Mouse (Mus musculus) spleen, adult 2 months (tissue): ENCODE results near the gene Cd5. TPM values are rescaled to one million over a fixed set of nuclear protein-coding genes. Genes with fewer than 3 reads are reported as not detected.

Experiments
- DNase-seq, 2 experiments: peaks; one replicate each; pipeline versions ENCODE4 v3.0.0 to v3.0.0-alpha.2; 2012 to 2021; ENCODE audit warnings: low spot score in 2 of 2, low read depth in 1 of 2
- H3K27ac ChIP-seq: fragments of 200-500 bp; 2 replicates; pipeline ENCODE4 v1.5.1; 2012; ENCODE audit warnings: low read length, inconsistent platforms; ENCODE audit not compliant: insufficient read depth
- H3K27me3 ChIP-seq: fragments of 200-500 bp; 2 replicates; pipeline ENCODE4 v1.6.1; 2012; ENCODE audit warnings: mild to moderate bottlenecking, moderate library complexity, low read length, inconsistent platforms; ENCODE audit not compliant: control insufficient read depth, insufficient read depth
- H3K36me3 ChIP-seq: fragments of 200-500 bp; 2 replicates; pipeline ENCODE4 v1.6.1; 2012; ENCODE audit warnings: mild to moderate bottlenecking, low read length, inconsistent platforms; ENCODE audit not compliant: control insufficient read depth, insufficient read depth
- H3K4me1 ChIP-seq: fragments of 200-500 bp; 2 replicates; pipeline ENCODE4 v1.6.1; 2011; ENCODE audit warnings: inconsistent platforms; ENCODE audit not compliant: control insufficient read depth, insufficient read depth, insufficient read length
- H3K4me3 ChIP-seq: fragments of 200-500 bp; 2 replicates; pipeline ENCODE4 v1.5.1; 2011; ENCODE audit warnings: mild to moderate bottlenecking, inconsistent platforms; ENCODE audit not compliant: insufficient read depth, insufficient read length; ENCODE audit errors: extremely low read depth
- CTCF ChIP-seq: fragments of 200-500 bp; IDR thresholded peaks from 2 replicates; pipeline ENCODE4 v1.5.1; 2011; ENCODE audit warnings: mild to moderate bottlenecking, inconsistent platforms; ENCODE audit not compliant: insufficient read depth, insufficient read length, insufficient replicate concordance; ENCODE audit errors: extremely low read depth
- POLR2A ChIP-seq: fragments of 200-500 bp; IDR thresholded peaks from 2 replicates; pipeline ENCODE4 v1.6.1; 2011; ENCODE audit warnings: low read depth, low read length, inconsistent platforms
- WGBS: fragments of 180-500 bp; shearing (Covaris S2); methylation state at CpG from one replicate; pipeline ENCODE4 v1.1.7; 2018; 5-methylcytosine and 5-hydroxymethylcytosine counted together
- polyA plus RNA-seq: library from polyadenylated mRNA; depleted of rRNA; stranded (reverse); fragments of >200 nt; gene quantifications from 2 replicates; pipeline ENCODE4 v1.2.3, GENCODE M21; 2012

Cd5 gene
- polyA plus RNA-seq, 1 experiment, result 35.2 TPM

- DNase-seq, result no peak
These were observed 30.1 kb upstream of the Cd5 start for GRCm38 (mm10) chr19:10768694-10769428.

DNA sequence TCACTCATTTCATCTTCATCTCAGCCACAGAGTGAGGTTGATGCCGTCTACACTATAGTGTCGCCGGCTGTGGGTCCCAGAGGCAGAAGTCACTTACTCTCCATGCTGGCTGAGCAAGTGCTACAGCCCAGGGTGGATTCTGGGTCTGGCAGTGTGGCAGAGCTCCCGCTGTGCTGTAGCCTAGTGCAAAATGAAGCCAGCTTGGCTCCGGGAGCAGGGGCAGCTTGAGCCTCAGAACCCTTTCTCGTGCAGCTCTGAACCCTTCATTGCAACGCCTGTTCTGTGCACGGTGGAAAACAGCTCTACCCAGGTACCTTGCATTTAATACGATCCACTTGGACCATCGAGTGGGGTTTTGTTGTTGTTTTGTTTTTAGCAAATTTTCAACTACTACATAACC is 28.8 kb upstream of the Cd5 start:
- 87% methylated on average over 10 of the region's 10 CpGs for WGBS
- H3K4me3 ChIP-seq, result no peak overlapping the region
- no peak for DNase-seq
- no peaks in the 10 kb centered on the region for H3K27me3 ChIP-seq
- no peak for TF ChIP-seq POLR2A
- no peak for TF ChIP-seq CTCF
- H3K27ac ChIP-seq, result no peak overlapping the region
- no peaks in the 10 kb centered on the region; the same call in 1 of the 2 replicates for H3K4me1 ChIP-seq
- no peaks in the 10 kb centered on the region for H3K36me3 ChIP-seq

More at GRCm38 (mm10) chr19:10768694-10769428, 30.1 kb upstream of the Cd5 start:
- H3K27me3 ChIP-seq, result no peaks in the 10 kb centered on the region
- H3K4me1 ChIP-seq, result no peaks in the 10 kb centered on the region; the same call in 1 of the 2 replicates
- no peak overlapping the region for H3K27ac ChIP-seq
- TF ChIP-seq POLR2A (no peak), CTCF (no peak)
- WGBS, result 81% methylated on average over 6 of the region's 6 CpGs
- H3K36me3 ChIP-seq, result no peaks in the 10 kb centered on the region
- no peak overlapping the region for H3K4me3 ChIP-seq

DNA sequence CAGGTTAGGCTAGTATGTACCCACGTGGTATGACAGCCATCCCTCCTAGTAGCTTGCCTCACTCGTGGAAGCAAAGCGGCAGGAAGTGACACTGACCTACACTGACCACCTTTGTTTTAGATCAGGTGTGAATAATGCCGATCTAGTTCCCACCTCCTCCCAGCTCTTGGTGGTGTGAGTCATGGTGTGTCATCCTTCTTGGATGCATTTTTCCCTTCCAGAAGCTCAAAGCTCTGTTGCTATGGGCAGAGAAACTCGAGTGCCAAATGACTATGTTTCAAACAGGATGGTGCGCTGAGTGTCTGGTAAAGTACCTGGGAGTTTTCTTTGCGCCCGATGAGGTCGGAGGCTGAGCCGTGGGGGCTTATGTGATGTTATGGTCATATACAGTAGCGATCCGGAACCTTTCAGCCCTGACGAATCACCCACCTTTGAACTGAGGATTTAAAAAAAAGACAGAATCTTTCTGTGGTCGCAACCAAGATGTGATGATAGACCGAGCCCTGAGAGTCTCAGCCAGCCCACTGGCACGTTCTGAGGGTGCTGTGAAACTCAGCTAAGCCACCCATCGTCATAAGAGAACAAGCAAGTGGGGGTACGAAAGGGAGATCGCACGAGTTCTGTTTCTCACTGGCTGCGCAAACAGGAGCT is 24.7 kb upstream of the Cd5 start:
- 72% methylated on average over 21 of the region's 21 CpGs for WGBS
- peaks cover 8% of the 10 kb centered on the region; the same call in 1 of the 2 replicates for H3K4me1 ChIP-seq

DNA sequence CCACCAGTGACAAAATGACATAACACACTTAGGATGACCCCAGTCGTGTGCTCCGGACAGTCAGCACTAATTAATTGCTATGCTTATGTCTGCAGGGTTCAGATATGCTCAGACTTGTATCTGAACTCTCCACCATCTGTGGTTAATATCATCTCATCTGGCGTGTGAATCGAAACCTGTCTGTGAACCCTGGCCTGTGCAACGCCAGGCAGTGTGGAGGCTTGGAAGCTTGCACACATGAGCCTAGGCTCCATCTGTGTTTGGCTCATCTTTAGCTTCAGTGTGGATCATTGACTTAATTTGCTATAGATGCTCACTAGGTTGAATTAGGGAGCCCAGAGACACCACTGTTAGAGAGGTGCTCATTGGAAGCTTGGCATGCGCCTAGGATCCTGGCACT is 23.7 kb upstream of the Cd5 start:
- WGBS, result 77% methylated on average over 6 of the region's 6 CpGs
- peaks cover 8% of the 10 kb centered on the region; the same call in 1 of the 2 replicates for H3K4me1 ChIP-seq
- no peak for DNase-seq

More for the DNA sequence above, 24.7 kb upstream of the Cd5 start:
- Histone ChIP-seq H3K36me3 (no peaks in the 10 kb centered on the region), H3K27me3 (no peaks in the 10 kb centered on the region), H3K4me3 (peak overlapping the region; percentile 10; the same call in 1 of the 2 replicates), H3K27ac (peak overlapping the region; percentile 22; the same call in 1 of the 2 replicates)
- no peak for DNase-seq
- no peak for TF ChIP-seq POLR2A
- no peak for TF ChIP-seq CTCF

GRCm38 (mm10) chr19:10761794-10762415 is 23.1 kb upstream of the Cd5 start:
- WGBS, result 80% methylated on average over 8 of the region's 8 CpGs
- Histone ChIP-seq H3K4me3 (no peak overlapping the region), H3K27ac (no peak overlapping the region), H3K36me3 (no peaks in the 10 kb centered on the region), H3K27me3 (no peaks in the 10 kb centered on the region), H3K4me1 (peaks cover 10% of the 10 kb centered on the region; the same call in 1 of the 2 replicates)
- no peak for TF ChIP-seq POLR2A
- TF ChIP-seq CTCF, result no peak
- no peak for DNase-seq

More for the DNA sequence above, 23.7 kb upstream of the Cd5 start:
- Histone ChIP-seq H3K36me3 (no peaks in the 10 kb centered on the region), H3K4me3 (no peak overlapping the region), H3K27ac (no peak overlapping the region), H3K27me3 (no peaks in the 10 kb centered on the region)
- TF ChIP-seq CTCF, result no peak
- TF ChIP-seq POLR2A, result no peak

DNA sequence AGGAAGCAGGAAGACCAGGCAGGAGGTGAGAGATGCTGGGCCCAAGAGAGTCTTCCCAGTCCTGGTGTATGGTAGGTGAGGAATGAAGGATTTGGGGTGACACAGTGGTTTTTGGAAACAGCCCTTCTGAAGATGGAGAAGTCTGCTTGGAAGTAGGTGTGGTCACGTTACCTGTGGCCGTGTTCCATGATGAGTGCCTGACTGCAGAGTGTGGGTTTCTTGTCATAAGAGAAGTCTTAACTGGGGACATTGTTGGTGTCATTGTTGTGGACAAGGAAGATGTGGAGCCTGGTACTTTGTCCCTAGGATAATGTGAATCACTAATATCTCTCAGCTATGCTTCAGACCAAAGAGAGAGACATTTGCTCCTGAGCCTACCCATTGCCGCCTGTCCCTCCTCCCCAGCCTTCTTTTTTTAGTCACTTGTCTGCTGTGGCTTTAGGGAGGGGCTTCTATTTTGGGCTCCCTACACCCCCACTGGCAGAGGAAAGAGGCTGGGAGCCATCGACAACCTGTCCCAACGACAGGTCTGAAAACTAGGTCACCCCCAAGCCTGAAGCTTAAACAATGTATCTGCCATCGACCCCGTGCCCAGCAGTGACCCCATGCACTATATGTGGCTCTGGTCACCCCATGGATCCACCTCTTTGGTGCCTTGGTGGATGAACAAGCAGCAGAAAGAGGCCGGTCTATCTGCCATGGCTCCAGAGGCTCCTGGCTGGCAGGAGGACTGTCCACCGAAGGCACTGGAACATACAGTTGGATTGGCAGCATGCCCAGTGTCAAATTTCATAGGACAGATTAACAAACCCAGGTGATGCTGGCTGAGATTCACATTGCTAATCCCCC is 21.4 kb upstream of the Cd5 start:
- DNase-seq, result no peak
- no peak for TF ChIP-seq CTCF
- TF ChIP-seq POLR2A, result no peak

More for the DNA sequence above, 21.4 kb upstream of the Cd5 start:
- no peaks in the 10 kb centered on the region for H3K36me3 ChIP-seq
- no peak overlapping the region for H3K4me3 ChIP-seq
- WGBS, result 49% methylated on average over 9 of the region's 9 CpGs
- H3K27ac ChIP-seq, result no peak overlapping the region
- peaks cover 10% of the 10 kb centered on the region; the same call in 1 of the 2 replicates for H3K4me1 ChIP-seq
- no peaks in the 10 kb centered on the region for H3K27me3 ChIP-seq
